Mouse (Mus musculus) limb, embryonic 11.5 days (tissue): ENCODE measurements around the gene Rab11fip3. TPM values are rescaled to one million over a fixed set of nuclear protein-coding genes. Genes with fewer than 3 reads are reported as not detected.

Source experiments
- ATAC-seq: fragments of 200-750 bp; cut with Nextera tagmentation; 2 replicates; pipeline ENCODE4 v1.8.0; 2017; ENCODE audit warnings: low read depth; ENCODE audit not compliant: insufficient number of reproducible peaks, low FRiP score, low TSS enrichment
- DNase-seq: peaks from one replicate; pipeline ENCODE4 v3.0.0-alpha.2; 2015; ENCODE audit warnings: low spot score
- H3K27ac ChIP-seq: fragments of 300-500 bp; sonication (generic); replicated peaks from 2 replicates; pipeline ENCODE4 v1.5.1; 2014; ENCODE audit warnings: low read depth, mild to moderate bottlenecking, low read length
- H3K27me3 ChIP-seq: fragments of 300-500 bp; sonication (generic); 2 replicates; pipeline ENCODE4 v1.6.1; 2014; ENCODE audit warnings: mild to moderate bottlenecking, low read length, mixed read lengths; ENCODE audit not compliant: control insufficient read depth, insufficient read depth
- H3K36me3 ChIP-seq: fragments of 300-500 bp; sonication (generic); 2 replicates; pipeline ENCODE4 v1.6.1; 2014; ENCODE audit warnings: mild to moderate bottlenecking, low read length, moderate library complexity, mixed read lengths; ENCODE audit not compliant: control insufficient read depth, insufficient read depth
- H3K4me1 ChIP-seq: fragments of 300-500 bp; sonication (generic); 2 replicates; pipeline ENCODE4 v1.6.1; 2014; ENCODE audit warnings: low read length, mixed read lengths; ENCODE audit not compliant: control insufficient read depth, insufficient read depth
- H3K4me2 ChIP-seq: fragments of 300-500 bp; sonication (generic); 2 replicates; pipeline ENCODE4 v1.6.1; 2014; ENCODE audit warnings: low read depth, mild to moderate bottlenecking, moderate library complexity; ENCODE audit not compliant: severe bottlenecking
- H3K4me3 ChIP-seq: fragments of 300-500 bp; sonication (generic); 2 replicates; pipeline ENCODE4 v1.5.1; 2014; ENCODE audit warnings: low read depth, low read length
- H3K9ac ChIP-seq: fragments of 300-500 bp; sonication (generic); 2 replicates; pipeline ENCODE4 v1.6.1; 2014; ENCODE audit warnings: mild to moderate bottlenecking, low read length
- H3K9me3 ChIP-seq: fragments of 300-500 bp; sonication (generic); 2 replicates; pipeline ENCODE4 v1.6.1; 2016; ENCODE audit warnings: low read length; ENCODE audit not compliant: control insufficient read depth
- WGBS: fragments of 180-500 bp; shearing (Covaris S2); extraction: QIAGEN DNeasy Blood & Tissue Kit; methylation state at CpG from one replicate; pipeline ENCODE4 v1.1.7; 2014; 5-methylcytosine and 5-hydroxymethylcytosine counted together
- polyA plus RNA-seq: library from polyadenylated mRNA; unstranded; fragments of >200 nt; fragmentation: Nextera tagmentation; extraction: Ambion mirVana; gene quantifications from 2 replicates; pipeline ENCODE4 v1.2.1, GENCODE M21; 2014

Gene Rab11fip3
- polyA plus RNA-seq, 1 experiment from 2014 or later: 15.9 TPM

DNA sequence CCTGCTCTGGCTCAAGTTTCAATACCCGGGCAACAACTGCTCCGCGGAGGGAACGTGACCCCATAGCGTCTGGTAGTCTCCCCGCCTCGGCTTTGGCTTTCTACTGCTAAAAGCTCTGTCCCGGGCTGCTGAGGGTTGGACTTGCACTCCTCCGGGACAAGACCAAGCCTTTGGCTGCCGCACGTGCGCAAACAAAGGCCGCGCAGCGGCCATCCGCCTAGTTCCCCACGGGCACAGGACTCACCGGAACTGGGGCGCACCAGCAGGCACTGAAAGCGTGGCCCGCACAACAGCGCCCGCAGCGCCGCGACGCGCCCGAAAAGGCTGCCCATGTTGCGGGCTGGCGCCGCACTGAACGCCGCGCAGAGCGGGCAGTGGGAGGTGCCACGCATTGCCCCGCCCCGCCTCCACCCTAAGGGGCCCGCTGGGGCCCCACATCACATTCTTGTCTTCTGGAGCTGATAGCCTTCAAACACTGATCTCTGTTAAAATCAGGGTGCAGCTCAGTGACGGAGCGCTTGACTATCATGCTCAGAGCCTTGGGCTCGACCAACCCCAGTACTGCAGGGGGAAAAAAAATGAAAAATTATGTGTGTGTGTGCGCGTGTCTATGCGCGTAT, 25.9 kb upstream of the Rab11fip3 start, which contains the start of gene Nme4:
Nme4 (minus strand) TSS at position 482 of the 620 bp plus-strand sequence.
- H3K9me3 ChIP-seq: no peaks in the 10 kb centered on the region
- ATAC-seq: peak; percentile 65
- H3K4me1 ChIP-seq: no peaks in the 10 kb centered on the region
- H3K27me3 ChIP-seq: no peaks in the 10 kb centered on the region
- peak within 1 kb of the TSS; percentile 80 for H3K27ac ChIP-seq
- H3K9ac ChIP-seq: peak within 1 kb of the TSS; percentile 84
- H3K4me3 ChIP-seq: peak within 1 kb of the TSS; percentile 54
- DNase-seq: peak; percentile 77
- 3% methylated on average over 47 of the region's 47 CpGs for WGBS
- H3K4me2 ChIP-seq: peak within 1 kb of the TSS; percentile 84
- peaks cover 3% of the 10 kb centered on the region; the same call in 1 of the 2 replicates for H3K36me3 ChIP-seq

GRCm38 (mm10) chr17:26094531-26095110, 25.3 kb upstream of the Rab11fip3 start:
- Histone ChIP-seq H3K4me2 (peak overlapping the region; percentile 84), H3K9ac (peak overlapping the region; percentile 84), H3K27ac (peak overlapping the region; percentile 80; the same call in 1 of the 2 replicates), H3K4me3 (peak overlapping the region; percentile 54), H3K27me3 (no peaks in the 10 kb centered on the region), H3K9me3 (no peaks in the 10 kb centered on the region), H3K4me1 (no peaks in the 10 kb centered on the region), H3K36me3 (peaks cover 3% of the 10 kb centered on the region; the same call in 1 of the 2 replicates)
- ATAC-seq: no peak
- 22% methylated on average over 9 of the region's 9 CpGs for WGBS
- DNase-seq: no peak

DNA sequence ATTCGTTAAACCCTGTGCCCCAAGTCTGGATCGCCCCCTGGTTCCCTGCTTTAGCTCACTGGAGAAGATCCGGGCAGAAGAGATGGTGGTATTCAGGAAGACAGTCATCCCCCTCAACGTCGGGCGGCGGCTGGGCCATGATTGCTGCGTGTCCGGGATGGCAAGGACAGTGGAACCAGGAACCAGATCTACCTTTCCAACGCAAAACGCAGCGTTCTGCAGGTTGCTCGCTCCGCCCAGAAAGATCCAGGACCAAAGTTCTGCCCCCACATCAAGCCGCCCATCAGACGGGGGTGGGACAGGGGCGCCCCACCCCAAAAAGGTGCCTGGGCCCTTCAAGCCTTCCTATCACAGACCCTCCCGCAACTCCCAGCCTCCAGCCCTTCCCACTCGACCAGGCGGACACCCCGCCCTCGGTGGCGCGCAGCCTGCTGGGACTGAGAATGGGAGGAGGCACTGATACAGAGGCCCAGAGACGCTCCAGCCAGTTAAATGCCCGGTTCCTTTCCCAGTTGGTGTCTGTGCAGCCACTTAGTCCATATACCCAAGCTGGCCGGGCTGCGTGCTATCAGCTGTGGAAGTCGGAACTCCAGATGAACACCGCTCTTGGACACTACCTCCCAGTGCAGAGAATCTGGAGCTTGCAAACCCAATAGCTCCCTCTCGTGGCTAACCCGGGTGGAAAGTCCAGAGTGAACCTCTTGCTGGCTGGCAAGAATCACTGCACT, 20.7 kb upstream of the Rab11fip3 start, which contains the start of gene Decr2:
Decr2 (minus strand) TSS at position 433 of the 728 bp plus-strand sequence.
- DNase-seq (peak; percentile 93), ATAC-seq (peak; percentile 80)
- H3K4me2 ChIP-seq: peak within 1 kb of the TSS; percentile 67
- H3K4me3 ChIP-seq: peak within 1 kb of the TSS; percentile 42
- H3K36me3 ChIP-seq: peaks cover 3% of the 10 kb centered on the region; the same call in 1 of the 2 replicates
- H3K9ac ChIP-seq: peak within 1 kb of the TSS; percentile 62
- no peaks in the 10 kb centered on the region for H3K27me3 ChIP-seq
- 2% methylated on average over 32 of the region's 32 CpGs for WGBS
- H3K27ac ChIP-seq: no peak within 1 kb of the TSS
- no peaks in the 10 kb centered on the region for H3K4me1 ChIP-seq
- no peaks in the 10 kb centered on the region for H3K9me3 ChIP-seq

GRCm38 (mm10) chr17:26087059-26087564, 17.8 kb upstream of the Rab11fip3 start:
- ATAC-seq (no peak), DNase-seq (no peak)
- Histone ChIP-seq H3K4me1 (no peaks in the 10 kb centered on the region), H3K4me3 (no peak overlapping the region), H3K27ac (no peak overlapping the region), H3K36me3 (peaks cover 3% of the 10 kb centered on the region; the same call in 1 of the 2 replicates), H3K9ac (no peak overlapping the region), H3K27me3 (no peaks in the 10 kb centered on the region), H3K4me2 (no peak overlapping the region), H3K9me3 (no peaks in the 10 kb centered on the region)
- WGBS: 88% methylated on average over 9 of the region's 9 CpGs

DNA sequence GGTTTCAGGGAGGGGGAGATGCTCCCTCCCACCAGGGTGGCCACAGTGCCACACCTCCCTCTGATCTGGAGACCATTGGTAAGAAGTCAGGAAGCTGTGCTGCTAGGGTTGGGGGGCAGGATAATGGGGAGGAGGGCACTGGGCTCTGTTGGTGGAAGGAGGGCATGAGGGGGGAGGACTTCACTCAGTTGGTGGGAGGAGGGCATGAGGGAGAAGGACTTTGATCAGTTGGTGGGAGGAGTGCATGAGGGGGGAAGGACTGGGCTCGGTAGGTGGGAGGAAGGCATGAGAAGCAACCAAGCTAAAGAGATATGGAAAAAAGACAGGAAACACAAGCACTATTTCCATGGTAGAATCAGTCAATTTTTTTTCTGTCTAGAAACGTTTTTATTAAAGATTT, 11.5 kb upstream of the Rab11fip3 start:
- Histone ChIP-seq H3K4me3 (no peak overlapping the region), H3K4me2 (no peak overlapping the region), H3K9me3 (no peaks in the 10 kb centered on the region), H3K9ac (no peak overlapping the region), H3K27me3 (no peaks in the 10 kb centered on the region), H3K4me1 (no peaks in the 10 kb centered on the region), H3K27ac (no peak overlapping the region), H3K36me3 (peaks cover 3% of the 10 kb centered on the region; the same call in 1 of the 2 replicates)
- ATAC-seq (no peak), DNase-seq (no peak)
- 42% methylated on average over 2 of the region's 2 CpGs for WGBS

- Histone ChIP-seq H3K4me2 (no peak overlapping the region), H3K36me3 (peaks cover 2% of the 10 kb centered on the region; the same call in 1 of the 2 replicates), H3K27me3 (no peaks in the 10 kb centered on the region), H3K9me3 (no peaks in the 10 kb centered on the region), H3K9ac (no peak overlapping the region), H3K4me1 (no peaks in the 10 kb centered on the region), H3K27ac (no peak overlapping the region), H3K4me3 (no peak overlapping the region)
- DNase-seq (no peak), ATAC-seq (no peak)
- 86% methylated on average over 2 of the region's 2 CpGs for WGBS
These were observed 9.5 kb upstream of the Rab11fip3 start for GRCm38 (mm10) chr17:26078851-26079250.

- H3K9ac ChIP-seq: no peak overlapping the region
- no peak overlapping the region for H3K4me3 ChIP-seq
- H3K36me3 ChIP-seq: no peaks in the 10 kb centered on the region
- H3K27me3 ChIP-seq: no peaks in the 10 kb centered on the region
- H3K9me3 ChIP-seq: no peaks in the 10 kb centered on the region
- no peaks in the 10 kb centered on the region for H3K4me1 ChIP-seq
- DNase-seq (no peak), ATAC-seq (no peak)
- no peak overlapping the region for H3K4me2 ChIP-seq
- H3K27ac ChIP-seq: no peak overlapping the region
- 63% methylated on average over 3 of the region's 3 CpGs for WGBS
These were observed 5.9 kb upstream of the Rab11fip3 start for GRCm38 (mm10) chr17:26075246-26075645.

- H3K4me1 ChIP-seq: peaks cover 23% of the 10 kb centered on the region
- no peak overlapping the region for H3K9ac ChIP-seq
- peak overlapping the region; percentile 82; the same call in 1 of the 2 replicates for H3K4me3 ChIP-seq
- H3K4me2 ChIP-seq: peak overlapping the region; percentile 99
- no peaks in the 10 kb centered on the region; the same call in 1 of the 2 replicates for H3K36me3 ChIP-seq
- H3K27ac ChIP-seq: no peak overlapping the region
- ATAC-seq (no peak), DNase-seq (no peak)
- 32% methylated on average over 6 of the region's 6 CpGs for WGBS
- H3K9me3 ChIP-seq: no peaks in the 10 kb centered on the region
- H3K27me3 ChIP-seq: no peaks in the 10 kb centered on the region
These were observed 781 bp upstream of the Rab11fip3 start for GRCm38 (mm10) chr17:26070136-26070535.
